Mouse (Mus musculus): ENCODE data around the gene Lpin2.

DNA sequence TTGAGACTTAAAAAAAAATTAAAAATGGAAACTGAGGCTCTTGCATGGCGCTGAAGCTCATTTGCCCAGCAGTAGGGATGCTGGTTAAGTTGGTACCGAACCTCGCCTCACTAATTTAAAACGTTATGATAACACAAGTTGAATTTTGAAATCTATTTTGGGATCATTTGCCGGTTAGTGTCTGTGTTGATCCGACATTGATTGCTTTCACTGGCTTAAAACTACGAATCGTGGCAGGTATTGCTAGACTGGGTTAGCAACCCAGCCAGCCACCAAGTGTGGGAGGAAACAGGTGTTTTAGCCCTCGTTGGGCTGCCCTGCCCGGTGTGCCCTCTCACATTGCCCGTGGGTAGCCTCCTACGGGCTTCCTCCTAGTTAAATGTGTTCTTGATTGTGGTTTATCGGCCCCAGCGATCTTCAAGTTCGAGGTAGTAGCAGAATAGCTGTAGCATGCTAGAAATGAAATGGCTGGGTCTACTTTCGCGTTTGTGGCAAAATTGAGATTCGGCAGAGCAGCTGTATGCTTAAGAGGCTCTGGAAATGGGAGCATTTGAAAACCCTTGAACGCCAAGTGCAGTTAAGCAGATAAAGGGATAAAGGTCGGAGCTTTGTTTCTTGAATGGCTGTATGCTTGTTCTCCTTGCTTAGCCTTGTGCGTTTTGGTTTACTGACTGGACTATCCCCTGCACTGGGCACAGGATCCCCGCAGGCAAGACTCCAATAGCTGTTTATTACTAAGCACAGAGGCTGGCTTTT, 2.2 kb downstream of the Lpin2 start:
- TF ChIP-seq CTCF (IDR thresholded peaks at IDR 0.05; ENCODE audit: borderline replicate concordance, insufficient read depth, low read length) = no peak
- TF ChIP-seq POLR2A (IDR thresholded peaks at IDR 0.05; ENCODE audit: low read depth, low read length) = no peak
